Mouse (Mus musculus): Measurements from ENCODE around the gene Flrt2.

DNA sequence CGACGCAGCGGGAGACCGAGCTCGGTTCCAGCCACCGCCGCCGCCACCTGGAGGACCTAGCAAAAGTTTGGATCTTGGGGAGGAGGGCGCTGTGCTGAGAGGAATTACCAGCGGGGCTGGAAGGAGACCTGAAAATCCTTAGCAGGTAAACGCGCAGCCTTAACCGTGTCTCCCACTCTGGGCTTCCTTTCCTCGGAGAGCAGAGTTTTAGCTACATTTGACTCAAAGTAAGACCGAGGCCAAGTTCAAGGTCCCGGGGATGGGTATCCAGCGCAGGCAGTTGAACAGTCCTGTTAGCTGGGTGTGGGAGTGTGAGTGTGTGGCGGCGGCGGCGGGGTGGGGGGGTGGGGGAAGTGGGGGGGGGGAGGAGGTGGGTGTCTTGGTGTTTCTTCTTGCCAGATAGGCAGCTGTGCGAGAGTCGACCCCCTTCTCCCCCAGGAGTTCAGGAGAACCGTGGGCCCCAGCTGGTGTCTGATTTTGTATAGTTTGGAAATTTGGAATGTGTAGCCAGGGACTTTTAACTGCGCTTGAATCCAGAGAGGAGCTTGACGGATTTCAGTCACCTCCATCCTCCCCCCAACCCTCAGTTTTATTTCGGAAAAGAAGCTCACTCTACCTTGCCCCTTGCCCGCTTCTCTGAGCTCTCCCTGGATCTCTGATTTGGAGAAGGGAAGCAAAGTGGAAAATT lies 4.0 kb downstream of the Flrt2 start:
- TF ChIP-seq CTCF (IDR thresholded peaks at IDR 0.05; ENCODE audit: borderline replicate concordance, control insufficient read depth, extremely low read depth, insufficient read depth, low read length, poor library complexity) (no peak), POLR2A (IDR thresholded peaks at IDR 0.05; ENCODE audit: control insufficient read depth, extremely low read depth, insufficient read depth, low read length, poor library complexity) (no peak)

Data from thymus, adult 2 months (tissue).